7 mouse cellular contexts compared by ENCODE assay signal in genomic region chr11:78095144-78095516, GRCm38 (mm10). TPM values are rescaled to one million over a fixed set of nuclear protein-coding genes. Genes with fewer than 3 reads are reported as not detected.
DNase-seq lines count a peak whose midpoint lies in the region; ATAC-seq and TF ChIP-seq lines count a peak whose summit lies in the region.

No protein-coding gene starts in this region.

- no peaks in the 10 kb centered on the region for H3K9me3 ChIP-seq in embryonic facial prominence, embryonic 15.5 days (replicated peaks)
- H3K9me3 ChIP-seq in limb, embryonic 10.5 days (replicated peaks) = no peaks in the 10 kb centered on the region
- no peaks in the 10 kb centered on the region for H3K9me3 ChIP-seq in neural tube, embryonic 15.5 days (replicated peaks)

- no peak overlapping the region for H3K27ac ChIP-seq in embryonic facial prominence, embryonic 15.5 days (replicated peaks)
- H3K27ac ChIP-seq in limb, embryonic 10.5 days = peak overlapping the region; percentile 84
- peak overlapping the region; percentile 90 for H3K27ac ChIP-seq in neural tube, embryonic 15.5 days (replicated peaks)

- TF ChIP-seq CTCF in lung, adult 2 months (IDR thresholded peaks at IDR 0.05; ENCODE audit: insufficient read depth, low read length) = no peak

- peak overlapping the region; percentile 96 for H3K4me3 ChIP-seq in lung, adult 2 months (replicated peaks; ENCODE audit: extremely low read depth, low read depth, low read length)
- H3K4me3 ChIP-seq in embryonic facial prominence, embryonic 15.5 days (replicated peaks) = peak overlapping the region; percentile 80
- peak overlapping the region; percentile 71 for H3K4me3 ChIP-seq in limb, embryonic 10.5 days
- H3K4me3 ChIP-seq in neural tube, embryonic 15.5 days (replicated peaks) = peak overlapping the region; percentile 85

- 12% methylated on average over 5 of the region's 5 CpGs for WGBS in lung, adult 2 months
- 16% methylated on average over 5 of the region's 5 CpGs for WGBS in embryonic facial prominence, embryonic 15.5 days
- WGBS in limb, embryonic 10.5 days = 34% methylated on average over 5 of the region's 5 CpGs
- WGBS in neural tube, embryonic 15.5 days = 22% methylated on average over 5 of the region's 5 CpGs

- TF ChIP-seq POLR2A in lung, adult 2 months (IDR thresholded peaks at IDR 0.05; ENCODE audit: borderline replicate concordance, extremely low read depth, low read depth, low read length) = no peak

- peak overlapping the region; percentile 73 for H3K9ac ChIP-seq in embryonic facial prominence, embryonic 15.5 days
- peak overlapping the region; percentile 83 for H3K9ac ChIP-seq in neural tube, embryonic 15.5 days (replicated peaks)

- no peak for DNase-seq in lung, adult 2 months
- no peak for DNase-seq in lung, postnatal 4 days
- DNase-seq in limb, embryonic 10.5 days (ENCODE audit: low spot score) = no peak
- DNase-seq in gastrocnemius, postnatal 10 days = no peak
- DNase-seq in urinary bladder, postnatal 36 days (ENCODE audit: low spot score in 2 of 2) = no peak

- H3K4me1 ChIP-seq in lung, adult 2 months (ENCODE audit: control insufficient read depth, insufficient read depth, low read length) = peaks cover 10% of the 10 kb centered on the region
- peaks cover 18% of the 10 kb centered on the region for H3K4me1 ChIP-seq in embryonic facial prominence, embryonic 15.5 days
- H3K4me1 ChIP-seq in limb, embryonic 10.5 days = peaks cover 22% of the 10 kb centered on the region
- H3K4me1 ChIP-seq in neural tube, embryonic 15.5 days = peaks cover 36% of the 10 kb centered on the region

- H3K27me3 ChIP-seq in embryonic facial prominence, embryonic 15.5 days = no peaks in the 10 kb centered on the region
- H3K27me3 ChIP-seq in limb, embryonic 10.5 days (ENCODE audit: low read depth, poor library complexity, severe bottlenecking) = no peaks in the 10 kb centered on the region
- H3K27me3 ChIP-seq in neural tube, embryonic 15.5 days (replicated peaks) = no peaks in the 10 kb centered on the region; the same call in 1 of the 2 replicates

- peak overlapping the region; percentile 67 for H3K4me2 ChIP-seq in embryonic facial prominence, embryonic 15.5 days (replicated peaks)
- H3K4me2 ChIP-seq in neural tube, embryonic 15.5 days = peak overlapping the region; percentile 71

- no peak for ATAC-seq in embryonic facial prominence, embryonic 15.5 days (ENCODE audit: insufficient number of reproducible peaks, low FRiP score, low TSS enrichment, low read depth)
- no peak for ATAC-seq in neural tube, embryonic 15.5 days (ENCODE audit: low FRiP score)

- no peaks in the 10 kb centered on the region for H3K36me3 ChIP-seq in embryonic facial prominence, embryonic 15.5 days
- H3K36me3 ChIP-seq in limb, embryonic 10.5 days = peaks cover 17% of the 10 kb centered on the region
- H3K36me3 ChIP-seq in neural tube, embryonic 15.5 days = no peaks in the 10 kb centered on the region

RNA-seq across cellular contexts. Expression of gene Fam222b, which starts 0.7 kb away (rescaled TPM):
- 21.6 and 25.6 TPM in 2 replicates for polyA plus RNA-seq in lung, adult 2 months (2012; rRNA removed)
- polyA plus RNA-seq in embryonic facial prominence, embryonic 15.5 days (2015; fragmentation: Nextera tagmentation; extraction: Ambion mirVana) = 14.4 and 17.3 TPM in 2 replicates
- 22.7 and 24.2 TPM in 2 replicates for polyA plus RNA-seq in limb, embryonic 10.5 days (2016; fragmentation: Nextera tagmentation; extraction: Ambion mirVana)
- 22.2 and 24.2 TPM in 2 replicates for polyA plus RNA-seq in neural tube, embryonic 15.5 days (2015; fragmentation: Nextera tagmentation; extraction: Ambion mirVana)
- 1 to 10 TPM; 7.8 to 9.8 TPM for total RNA-seq in gastrocnemius, postnatal 10 days (2021)

RNA-seq across cellular contexts. Expression of gene Eral1, which starts 14.9 kb away (rescaled TPM):
- polyA plus RNA-seq in lung, adult 2 months (2012; rRNA removed) = 23.9 and 27.8 TPM in 2 replicates
- polyA plus RNA-seq in embryonic facial prominence, embryonic 15.5 days (2015; fragmentation: Nextera tagmentation; extraction: Ambion mirVana) = 33.3 and 33.6 TPM in 2 replicates
- 43.4 and 45.4 TPM in 2 replicates for polyA plus RNA-seq in limb, embryonic 10.5 days (2016; fragmentation: Nextera tagmentation; extraction: Ambion mirVana)
- 30.1 and 30.9 TPM in 2 replicates for polyA plus RNA-seq in neural tube, embryonic 15.5 days (2015; fragmentation: Nextera tagmentation; extraction: Ambion mirVana)
- total RNA-seq in gastrocnemius, postnatal 10 days (2021) = 10 to 100 TPM; 17.8 to 21.6 TPM

RNA-seq across cellular contexts. Expression of gene Flot2, which starts 57.4 kb away (rescaled TPM):
- 114 and 145 TPM in 2 replicates for polyA plus RNA-seq in lung, adult 2 months (2012; rRNA removed)
- polyA plus RNA-seq in embryonic facial prominence, embryonic 15.5 days (2015; fragmentation: Nextera tagmentation; extraction: Ambion mirVana) = 65.5 and 65.7 TPM in 2 replicates
- 58.9 and 64.6 TPM in 2 replicates for polyA plus RNA-seq in limb, embryonic 10.5 days (2016; fragmentation: Nextera tagmentation; extraction: Ambion mirVana)
- polyA plus RNA-seq in neural tube, embryonic 15.5 days (2015; fragmentation: Nextera tagmentation; extraction: Ambion mirVana) = 121 and 132 TPM in 2 replicates
- 10 to 100 TPM; 68.3 to 68.5 TPM for total RNA-seq in gastrocnemius, postnatal 10 days (2021)
